Mouse (Mus musculus) forebrain, embryonic 16.5 days (tissue): ENCODE results near the gene Ryr2. TPM values are rescaled to one million over a fixed set of nuclear protein-coding genes. Genes with fewer than 3 reads are reported as not detected.
A peak's percentile ranks its signal among the peaks of the same experiment; 100 is the strongest.
"Not testable (repeated sequence)": the region's sequence is repeated elsewhere in the genome, so short reads cannot be mapped to it uniquely, and the experiment has no call there.

Experiments
- ATAC-seq: fragments of 200-750 bp; cut with Nextera tagmentation; 2 replicates; pipeline ENCODE4 v1.8.0; 2017; ENCODE audit warnings: mild to moderate bottlenecking, moderate library complexity
- H3K27ac ChIP-seq: fragments of 300-500 bp; sonication (generic); 2 replicates; pipeline ENCODE4 v1.5.1; 2014; ENCODE audit warnings: low read length, control low read depth
- H3K27me3 ChIP-seq: fragments of 300-500 bp; sonication (generic); replicated peaks from 2 replicates; pipeline ENCODE4 v1.6.1; 2014; ENCODE audit warnings: low read length; ENCODE audit not compliant: control insufficient read depth, insufficient read depth
- H3K36me3 ChIP-seq: fragments of 300-500 bp; sonication (generic); 2 replicates; pipeline ENCODE4 v1.6.1; 2014; ENCODE audit not compliant: control insufficient read depth, insufficient read depth
- H3K4me1 ChIP-seq: fragments of 300-500 bp; sonication (generic); replicated peaks from 2 replicates; pipeline ENCODE4 v1.6.1; 2014; ENCODE audit warnings: low read length; ENCODE audit not compliant: control insufficient read depth, insufficient read depth
- H3K4me2 ChIP-seq: fragments of 300-500 bp; sonication (generic); 2 replicates; pipeline ENCODE4 v1.6.1; 2014; ENCODE audit warnings: mild to moderate bottlenecking, low read length, control low read depth
- H3K4me3 ChIP-seq: fragments of 300-500 bp; sonication (generic); replicated peaks from 2 replicates; pipeline ENCODE4 v1.5.1; 2014; ENCODE audit warnings: mild to moderate bottlenecking, low read length, control low read depth
- H3K9ac ChIP-seq: fragments of 300-500 bp; sonication (generic); replicated peaks from 2 replicates; pipeline ENCODE4 v1.6.1; 2014; ENCODE audit warnings: low read depth, low read length, control low read depth
- H3K9me3 ChIP-seq: fragments of 300-500 bp; sonication (generic); 2 replicates; pipeline ENCODE4 v1.6.1; 2016; ENCODE audit warnings: low read length; ENCODE audit not compliant: control insufficient read depth
- WGBS: fragments of 180-500 bp; shearing (Covaris S2); extraction: QIAGEN DNeasy Blood & Tissue Kit; methylation state at CpG from one replicate; pipeline ENCODE4 v1.1.7; 2014; 5-methylcytosine and 5-hydroxymethylcytosine counted together
- polyA plus RNA-seq: library from polyadenylated mRNA; unstranded; fragments of >200 nt; fragmentation: Nextera tagmentation; extraction: Ambion mirVana; gene quantifications from 2 replicates; pipeline ENCODE4 v1.2.1, GENCODE M21; 2015

Gene Ryr2
- polyA plus RNA-seq: 0.93 and 2.2 TPM in 2 replicates

DNA sequence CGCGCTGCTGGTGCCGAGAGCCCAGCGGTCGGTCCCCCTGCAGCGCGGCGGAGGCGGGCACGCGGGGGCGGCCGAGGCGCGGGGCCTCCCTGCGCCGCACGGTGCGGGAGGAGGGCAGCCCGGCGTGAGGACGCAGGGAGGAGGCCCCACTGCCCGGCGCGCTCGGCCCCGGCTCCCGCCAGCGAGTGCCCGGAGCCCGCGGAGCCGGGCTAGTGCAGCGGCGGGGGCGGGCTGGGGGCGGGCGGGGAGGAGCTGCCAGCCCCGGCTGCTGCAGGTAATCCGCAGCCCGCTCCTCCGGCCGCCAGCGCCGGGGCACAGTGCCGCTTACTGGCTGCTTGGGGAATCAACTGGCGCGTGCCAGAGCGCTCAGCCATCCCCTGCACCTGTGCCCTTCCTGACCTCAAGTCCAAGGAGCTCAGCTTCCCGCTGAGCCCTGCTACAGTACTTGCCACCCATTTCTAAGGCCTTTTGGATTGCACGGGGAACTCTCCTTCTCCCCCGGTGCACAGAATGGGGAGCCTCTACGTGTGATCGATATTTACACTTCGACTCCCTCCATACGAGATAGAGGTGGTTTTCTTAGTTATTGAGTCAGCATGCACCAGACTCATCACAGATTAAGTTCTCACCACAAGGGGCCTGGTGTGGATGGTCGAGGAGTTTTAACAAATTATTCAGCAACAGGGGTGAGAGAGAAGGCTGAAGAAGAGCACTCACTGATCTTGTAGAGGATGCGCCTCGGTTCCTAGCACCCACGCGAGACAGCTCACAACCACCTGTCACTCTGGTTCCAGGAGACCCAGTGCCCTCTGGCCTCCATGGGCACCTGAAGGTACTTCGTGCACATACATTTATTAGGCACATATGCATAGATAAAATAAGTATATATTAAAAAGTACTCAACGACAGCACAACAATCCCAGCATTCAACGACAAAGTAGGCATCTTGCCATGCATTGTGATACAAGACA lies at the start of gene Ryr2:
Ryr2 (minus strand) TSS at position 284 of the 971 bp plus-strand sequence.
- Histone ChIP-seq H3K36me3 (no peaks in the 10 kb centered on the region), H3K4me3 (peak within 1 kb of the TSS; percentile 73), H3K9ac (peak within 1 kb of the TSS; percentile 69), H3K9me3 (no peaks in the 10 kb centered on the region), H3K27ac (peak within 1 kb of the TSS; percentile 42; the same call in 1 of the 2 replicates), H3K4me1 (peaks cover 11% of the 10 kb centered on the region), H3K27me3 (peaks cover 14% of the 10 kb centered on the region), H3K4me2 (peak within 1 kb of the TSS; percentile 96)
- ATAC-seq: peak; percentile 88
- 12% methylated on average over 35 of the region's 64 CpGs for WGBS

DNA sequence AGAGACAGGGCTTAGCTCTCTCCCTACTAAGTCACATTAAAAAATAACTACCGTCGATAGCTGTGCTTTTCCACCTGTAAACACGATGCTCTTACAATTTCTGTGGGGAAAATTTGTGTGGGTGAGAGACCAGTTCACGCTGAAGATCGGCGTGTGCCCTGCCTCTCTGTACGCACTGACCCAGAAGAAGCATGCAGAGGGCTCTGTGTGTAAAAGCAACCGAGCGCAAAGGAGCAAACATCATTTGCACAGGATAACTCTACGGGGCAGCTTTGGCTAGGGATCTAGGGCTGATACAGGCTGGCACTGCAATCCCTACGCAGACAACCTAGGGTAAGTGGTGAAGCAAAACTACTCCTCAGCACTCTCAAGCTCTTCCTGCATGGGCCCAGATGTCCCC lies 47.2 kb upstream of the Ryr2 start:
- no peak for ATAC-seq
- WGBS: 81% methylated on average over 11 of the region's 11 CpGs
- Histone ChIP-seq H3K4me1 (no peaks in the 10 kb centered on the region), H3K9me3 (no peaks in the 10 kb centered on the region), H3K27me3 (no peaks in the 10 kb centered on the region), H3K36me3 (no peaks in the 10 kb centered on the region), H3K9ac (no peak overlapping the region), H3K4me3 (no peak overlapping the region), H3K4me2 (no peak overlapping the region), H3K27ac (no peak overlapping the region)

DNA sequence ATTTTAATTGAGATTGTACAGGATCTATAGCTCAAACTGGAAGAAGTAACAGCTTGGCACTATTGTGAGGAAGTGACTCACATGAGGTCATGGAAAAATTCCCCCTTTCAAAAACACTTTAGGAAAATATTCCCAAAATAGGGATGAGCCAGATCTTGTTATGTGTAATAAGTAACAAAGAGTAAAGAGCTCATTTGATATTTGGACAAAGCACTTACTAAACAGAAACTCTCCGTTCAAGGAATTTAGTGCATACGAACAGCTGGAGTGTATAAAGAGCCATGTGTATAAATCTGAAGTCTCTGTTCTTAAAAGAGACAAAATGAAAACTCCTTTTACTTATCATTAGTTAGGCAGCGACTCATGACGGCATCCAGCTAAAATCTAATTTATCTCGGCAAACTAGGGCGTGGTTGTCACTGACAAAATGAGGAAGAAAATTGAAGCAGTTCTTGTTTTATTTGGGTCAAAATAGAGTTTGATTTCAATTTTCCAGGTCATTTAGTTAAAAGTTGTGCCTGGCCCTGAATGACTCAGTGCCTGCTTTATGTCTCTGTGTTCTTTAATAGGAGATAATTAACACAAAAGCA lies 40.3 kb upstream of the Ryr2 start:
- Histone ChIP-seq H3K27ac (no peak overlapping the region), H3K36me3 (no peaks in the 10 kb centered on the region), H3K4me2 (no peak overlapping the region), H3K4me1 (no peaks in the 10 kb centered on the region), H3K27me3 (no peaks in the 10 kb centered on the region), H3K9me3 (no peaks in the 10 kb centered on the region), H3K9ac (no peak overlapping the region), H3K4me3 (no peak overlapping the region)
- no peak for ATAC-seq
- 83% methylated on average over 6 of the region's 6 CpGs for WGBS

DNA sequence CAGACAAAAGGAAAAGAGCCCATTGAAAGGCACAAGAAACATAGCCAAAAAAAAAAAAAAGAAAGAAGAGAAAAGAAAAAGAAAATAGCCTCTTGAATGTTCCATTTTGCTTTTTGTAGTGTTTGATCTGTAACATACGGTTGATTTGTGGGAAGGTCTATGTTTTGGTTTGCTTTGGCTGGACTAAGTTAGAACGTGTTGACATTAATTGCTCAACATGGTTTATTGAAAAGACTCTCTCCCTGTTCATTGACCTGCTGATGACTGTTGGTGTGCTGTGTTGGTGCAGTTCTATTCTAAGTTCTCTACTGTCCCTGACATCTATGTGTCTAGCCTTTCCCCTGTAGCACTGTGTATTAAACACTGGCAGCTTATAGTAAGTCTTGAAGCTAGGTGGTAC lies 39.7 kb upstream of the Ryr2 start:
- 73% methylated on average over 2 of the region's 2 CpGs for WGBS
- ATAC-seq: no peak
- Histone ChIP-seq H3K4me1 (no peaks in the 10 kb centered on the region), H3K27me3 (no peaks in the 10 kb centered on the region), H3K9me3 (no peaks in the 10 kb centered on the region), H3K36me3 (no peaks in the 10 kb centered on the region), H3K4me2 (no peak overlapping the region), H3K4me3 (no peak overlapping the region), H3K9ac (no peak overlapping the region), H3K27ac (no peak overlapping the region)

DNA sequence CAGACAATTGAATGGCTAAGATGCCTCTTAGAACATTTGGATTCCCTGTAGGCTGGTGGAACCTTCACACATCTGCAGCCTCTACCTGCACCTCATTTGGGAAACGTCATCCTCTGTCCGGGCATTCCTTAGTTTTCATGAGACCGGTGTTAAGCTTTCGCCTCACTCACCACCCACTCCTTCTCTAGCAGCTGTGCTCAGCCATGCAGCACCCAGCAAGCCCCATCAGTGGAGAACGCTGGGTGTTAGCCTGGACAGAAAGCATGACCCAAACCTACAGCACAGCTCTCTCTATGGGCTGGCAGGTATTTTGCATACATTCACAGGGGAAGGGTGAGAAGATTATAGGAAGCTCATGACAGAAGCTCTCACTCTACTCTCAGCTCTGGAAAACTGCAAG lies 36.6 kb upstream of the Ryr2 start:
- no peak overlapping the region for H3K27ac ChIP-seq

DNA sequence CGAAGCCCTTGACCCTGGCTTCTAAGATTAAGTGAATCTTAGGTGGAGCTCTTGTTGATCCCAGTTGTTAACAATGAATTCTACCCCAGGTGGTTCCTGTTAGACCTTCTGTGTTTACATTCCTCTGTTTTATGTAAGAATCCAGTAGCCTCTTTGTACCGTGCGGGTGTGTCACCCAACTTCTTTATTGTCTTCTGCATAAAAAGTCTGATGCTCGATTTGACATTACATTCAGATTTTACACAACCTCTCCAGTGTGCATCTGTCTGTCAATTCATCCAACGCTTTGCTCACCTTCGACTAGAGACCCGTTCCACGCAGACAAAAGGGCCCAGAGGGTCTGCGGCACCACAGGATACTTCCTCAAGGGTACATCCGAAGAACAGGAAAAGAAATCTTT lies 29.7 kb upstream of the Ryr2 start:
- not testable (repeated sequence) for H3K9me3 ChIP-seq, H3K4me1 ChIP-seq, H3K27me3 ChIP-seq, H3K27ac ChIP-seq, H3K4me3 ChIP-seq, H3K36me3 ChIP-seq, H3K9ac ChIP-seq, H3K4me2 ChIP-seq, ATAC-seq
- 90% methylated on average over 10 of the region's 10 CpGs for WGBS

More for the DNA sequence above, 36.6 kb upstream of the Ryr2 start:
- no peak overlapping the region for H3K4me3 ChIP-seq
- no peak overlapping the region for H3K4me2 ChIP-seq
- 94% methylated on average over 5 of the region's 5 CpGs for WGBS
- no peaks in the 10 kb centered on the region for H3K27me3 ChIP-seq
- no peaks in the 10 kb centered on the region for H3K4me1 ChIP-seq
- no peaks in the 10 kb centered on the region for H3K9me3 ChIP-seq
- H3K36me3 ChIP-seq: no peaks in the 10 kb centered on the region
- no peak overlapping the region for H3K9ac ChIP-seq
- no peak for ATAC-seq

DNA sequence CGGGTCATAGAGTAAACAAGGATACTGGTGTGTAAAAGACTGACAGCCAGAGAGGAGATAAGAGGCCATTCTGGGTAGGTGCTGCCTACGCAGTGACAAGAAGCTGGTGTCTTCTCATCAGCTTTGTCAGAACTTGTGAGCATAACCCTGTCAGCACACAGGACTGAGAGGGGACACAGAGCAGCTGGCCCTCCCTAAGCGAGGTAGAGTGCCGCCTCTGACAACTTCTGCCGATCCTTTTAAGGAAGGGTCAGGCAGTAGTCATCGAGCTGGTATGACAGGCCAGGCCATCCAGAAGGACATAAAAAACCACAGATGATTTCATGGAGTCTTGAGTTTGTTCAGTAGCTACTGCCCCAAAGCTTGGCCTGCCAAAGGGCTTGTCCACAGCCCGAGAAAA lies 26.8 kb upstream of the Ryr2 start:
- no peak overlapping the region for H3K9ac ChIP-seq
- H3K9me3 ChIP-seq: no peaks in the 10 kb centered on the region
- no peak overlapping the region for H3K27ac ChIP-seq
- H3K27me3 ChIP-seq: no peaks in the 10 kb centered on the region
- WGBS: 91% methylated on average over 7 of the region's 7 CpGs
- no peaks in the 10 kb centered on the region for H3K36me3 ChIP-seq
- no peaks in the 10 kb centered on the region for H3K4me1 ChIP-seq
- no peak for ATAC-seq
- H3K4me3 ChIP-seq: no peak overlapping the region
- no peak overlapping the region for H3K4me2 ChIP-seq

DNA sequence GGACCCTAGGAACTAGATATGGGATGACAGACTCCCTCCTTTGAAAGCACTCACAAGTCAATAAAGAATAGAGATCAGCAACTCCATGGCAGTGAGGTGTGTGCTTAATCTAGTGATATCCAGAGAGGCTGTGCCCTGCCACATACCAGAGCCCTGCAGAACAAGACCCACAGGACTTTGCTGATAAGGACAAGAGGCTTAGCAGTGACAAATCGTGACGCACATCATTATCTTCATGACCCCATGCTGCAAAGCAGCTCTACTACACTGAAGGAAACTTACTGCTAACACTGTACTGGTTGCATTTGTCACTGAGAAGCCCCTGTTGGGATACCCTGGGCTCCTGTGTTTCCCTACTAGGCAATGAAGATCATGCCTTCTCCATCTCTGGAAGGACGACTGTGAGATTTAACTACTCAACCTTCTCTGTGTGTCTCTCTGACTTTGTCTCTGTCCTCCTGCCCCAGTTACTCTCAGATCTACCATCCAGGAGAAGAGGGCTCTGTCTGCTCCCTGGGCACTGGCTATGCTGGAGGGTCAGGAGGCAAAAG lies 25.5 kb upstream of the Ryr2 start:
- Histone ChIP-seq H3K4me2 (no peak overlapping the region), H3K27ac (no peak overlapping the region), H3K36me3 (no peaks in the 10 kb centered on the region), H3K4me3 (no peak overlapping the region), H3K27me3 (no peaks in the 10 kb centered on the region), H3K9me3 (no peaks in the 10 kb centered on the region), H3K4me1 (no peaks in the 10 kb centered on the region), H3K9ac (no peak overlapping the region)
- ATAC-seq: no peak
- WGBS: 90% methylated on average over 3 of the region's 3 CpGs

DNA sequence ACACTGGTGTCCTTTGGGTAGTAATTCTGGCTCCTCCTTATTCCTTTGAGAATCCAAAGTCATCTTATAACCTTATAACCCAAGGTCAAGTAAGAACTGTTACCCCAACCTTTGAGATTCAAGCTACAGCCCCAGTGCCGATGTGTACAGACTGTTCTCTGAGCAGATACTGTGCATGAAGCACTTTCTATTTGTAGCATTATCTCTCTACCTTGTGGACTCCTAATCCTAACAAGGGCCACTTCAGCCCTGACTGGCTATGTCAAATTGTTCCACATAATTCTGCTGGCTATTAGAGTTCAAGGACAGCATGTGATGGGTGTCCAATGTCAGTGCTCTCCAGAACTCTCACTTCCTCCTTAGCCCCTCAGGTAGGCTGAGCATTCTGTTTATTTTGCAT lies 22.4 kb upstream of the Ryr2 start:
- Histone ChIP-seq H3K36me3 (no peaks in the 10 kb centered on the region), H3K4me3 (no peak overlapping the region), H3K27me3 (no peaks in the 10 kb centered on the region), H3K27ac (no peak overlapping the region), H3K4me1 (no peaks in the 10 kb centered on the region), H3K9me3 (no peaks in the 10 kb centered on the region), H3K4me2 (no peak overlapping the region), H3K9ac (no peak overlapping the region)
- WGBS: 91% methylated on average over 1 of the region's 1 CpGs
- no peak for ATAC-seq
